Mouse (Mus musculus): ENCODE measurements around the gene Ddx5.
"Not testable (repeated sequence)": the region's sequence is repeated elsewhere in the genome, so short reads cannot be mapped to it uniquely, and the experiment has no call there.

Ddx5 gene

GRCm38 (mm10) chr11:106788775-106789459, at the start of gene Ddx5, which contains the start of gene Cep95:
Gene Ddx5, minus strand, starts transcription at chr11:106789185.
Gene Cep95, plus strand, starts transcription at chr11:106789252.
- CTCF ChIA-PET, result interaction anchor here (0.7 kb wide), 2 partner anchors 8 to 607 kb away, joined by 11 to 16 read pairs; no protein-coding TSS in a partner anchor

DNA sequence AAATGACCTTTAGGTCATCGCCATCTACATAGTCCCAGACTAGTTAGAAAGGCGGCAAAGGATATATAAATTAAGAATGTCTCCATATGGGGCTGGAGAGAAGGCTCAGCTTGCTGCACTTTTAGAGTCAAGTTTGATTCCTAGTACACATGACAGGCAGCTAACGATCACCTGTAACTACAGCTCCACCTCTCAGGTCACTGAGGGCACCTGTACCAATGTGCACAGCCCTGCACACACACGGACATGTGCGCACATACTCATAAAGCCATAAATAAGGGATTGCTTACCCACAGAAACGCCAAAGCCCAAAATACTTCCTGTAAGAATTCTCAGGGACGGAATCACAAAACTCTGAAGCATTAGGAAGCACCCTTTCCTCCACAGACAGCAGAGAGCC, 39.1 kb upstream of the Ddx5 start:
- CTCF ChIA-PET, result no interaction called here

DNA sequence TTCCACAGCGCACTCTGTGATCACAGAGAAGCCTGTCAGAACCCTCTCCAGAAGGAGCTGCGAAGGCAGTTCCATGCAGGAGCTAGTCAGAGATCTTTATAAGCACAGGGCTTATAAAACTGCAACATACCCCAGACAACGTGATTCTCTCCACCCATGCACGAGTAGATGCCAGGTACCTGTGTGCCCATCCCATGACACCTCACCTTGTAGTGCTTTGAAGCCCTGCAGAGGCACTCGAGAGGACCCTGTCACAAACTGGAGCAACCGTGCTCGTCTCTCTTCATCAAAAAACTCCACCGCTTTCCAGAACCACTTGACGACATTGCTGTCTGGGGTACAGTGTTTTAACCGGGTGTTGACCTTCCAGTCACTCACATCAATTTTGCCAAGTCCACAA, 35.4 kb upstream of the Ddx5 start:
- CTCF ChIA-PET, result no interaction called here

- CTCF ChIA-PET, result no interaction called here
Measured at GRCm38 (mm10) chr11:106823741-106824140, 34.8 kb upstream of the Ddx5 start.

DNA sequence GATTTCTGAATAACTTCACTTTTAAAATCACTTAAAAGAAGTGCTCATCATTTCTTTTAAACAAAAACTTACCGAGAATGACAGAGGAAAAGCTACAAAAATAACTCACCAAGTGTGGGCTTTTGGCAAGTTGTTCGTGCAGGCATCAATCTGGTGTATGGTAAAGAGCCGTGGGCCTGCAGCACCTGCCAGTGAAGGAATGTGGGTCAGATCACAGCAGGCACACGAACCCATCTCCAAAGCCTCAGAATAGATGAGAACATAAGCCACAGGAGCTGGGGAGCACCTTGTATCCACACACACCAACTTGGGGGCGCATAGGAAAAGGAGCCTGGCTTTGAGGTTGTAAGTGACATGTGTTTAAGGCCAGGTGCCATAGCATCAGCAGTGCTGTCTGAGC, 33.9 kb upstream of the Ddx5 start:
- CTCF ChIA-PET, result no interaction called here

GRCm38 (mm10) chr11:106822491-106822890, 33.5 kb upstream of the Ddx5 start:
- CTCF ChIA-PET, result no interaction called here

DNA sequence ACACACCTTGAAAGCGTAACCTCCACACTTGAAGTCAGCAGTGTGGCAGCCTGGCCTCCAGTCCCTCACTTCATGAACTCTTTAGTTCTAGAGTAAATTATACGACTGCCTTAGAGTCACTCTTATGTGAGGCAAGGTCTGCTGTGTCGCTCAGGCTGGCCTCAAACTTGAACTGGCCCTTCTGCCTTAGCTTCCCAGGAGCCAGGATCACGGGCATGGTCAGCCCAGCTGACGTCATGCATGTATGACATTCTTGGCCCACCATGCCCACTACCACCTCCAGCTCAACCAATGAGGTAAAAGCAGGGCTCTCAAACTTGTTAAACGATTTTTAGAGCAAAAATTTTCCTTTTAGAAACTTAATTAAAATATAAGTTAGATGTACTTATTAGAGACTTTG, 32.4 kb upstream of the Ddx5 start:
- CTCF ChIA-PET, result no interaction called here

GRCm38 (mm10) chr11:106820972-106821371, 32.0 kb upstream of the Ddx5 start:
- CTCF ChIA-PET, result no interaction called here

DNA sequence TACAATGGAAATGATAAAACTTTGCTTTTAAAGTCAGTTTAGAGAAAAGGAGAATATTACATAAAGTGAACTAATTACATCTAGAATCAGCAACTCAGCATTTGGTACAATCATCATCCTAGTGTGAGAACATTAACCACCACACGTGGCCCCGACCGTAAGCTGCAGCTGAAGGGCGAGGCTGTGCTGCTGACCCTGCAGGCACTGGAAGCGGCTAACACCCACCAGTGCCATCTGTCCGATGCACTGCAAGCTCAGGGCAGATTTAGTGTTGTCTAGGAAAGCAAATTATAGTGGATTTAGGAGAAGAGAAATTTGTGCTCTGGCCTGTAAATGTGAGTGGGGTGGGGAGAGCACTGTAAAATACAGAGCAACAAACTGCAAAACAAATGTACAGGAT, 31.3 kb upstream of the Ddx5 start:
- CTCF ChIA-PET, result no interaction called here

- CTCF ChIA-PET, result interaction anchor here (0.8 kb wide), 1 partner anchor 12 kb away, joined by 4 read pairs; no protein-coding TSS in a partner anchor
Measured at GRCm38 (mm10) chr11:106819595-106819994, 30.6 kb upstream of the Ddx5 start.

- CTCF ChIA-PET, result no interaction called here
Measured at GRCm38 (mm10) chr11:106818341-106818740, 29.4 kb upstream of the Ddx5 start.

GRCm38 (mm10) chr11:106817808-106818207, 28.8 kb upstream of the Ddx5 start:
- CTCF ChIA-PET, result no interaction called here

DNA sequence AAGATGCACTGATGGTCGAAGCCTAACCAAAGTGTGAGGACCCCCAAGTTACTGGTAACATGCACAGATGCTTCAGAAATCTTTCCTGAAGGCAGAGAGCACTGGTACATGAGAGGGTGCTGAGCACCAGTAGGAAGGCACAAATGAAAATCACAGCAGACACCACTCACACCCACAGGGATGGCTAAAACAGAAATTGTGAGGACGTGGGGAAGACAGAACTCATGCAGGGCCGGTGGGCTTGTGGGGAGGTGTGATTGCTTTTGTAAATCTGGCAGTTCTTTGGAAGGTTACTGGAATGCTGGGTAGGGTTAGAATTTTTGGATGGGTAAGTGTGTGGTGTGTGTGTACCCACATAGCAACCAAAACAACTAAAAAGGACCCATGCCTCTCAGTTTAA, 28.2 kb upstream of the Ddx5 start:
- CTCF ChIA-PET, result no interaction called here

DNA sequence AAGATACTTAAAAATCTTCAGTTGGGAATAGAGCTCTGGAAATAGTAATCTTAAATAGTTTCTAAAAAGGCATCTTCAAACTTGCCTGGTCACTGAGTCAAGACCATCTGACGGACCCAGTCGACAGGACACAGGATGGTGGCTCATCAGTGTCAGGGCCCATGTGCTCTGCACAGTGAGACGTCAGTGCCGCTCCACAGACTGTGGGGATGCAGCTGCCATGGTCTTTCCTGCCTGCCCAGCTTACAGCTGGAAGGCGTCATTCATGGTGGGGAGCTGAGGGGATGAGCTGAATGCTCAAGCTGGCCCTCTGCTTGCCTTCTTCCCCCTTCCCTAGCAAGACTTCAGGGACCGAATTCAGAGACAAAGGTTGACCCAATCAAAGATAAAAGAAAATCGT, 27.3 kb upstream of the Ddx5 start:
- CTCF ChIA-PET, result no interaction called here

- CTCF ChIA-PET, result no interaction called here
Measured at GRCm38 (mm10) chr11:106815761-106816160, 26.8 kb upstream of the Ddx5 start.

- CTCF ChIA-PET, result no interaction called here
Measured at GRCm38 (mm10) chr11:106815331-106815730, 26.3 kb upstream of the Ddx5 start.

GRCm38 (mm10) chr11:106814601-106815320, 25.8 kb upstream of the Ddx5 start:
- CTCF ChIA-PET, result no interaction called here

DNA sequence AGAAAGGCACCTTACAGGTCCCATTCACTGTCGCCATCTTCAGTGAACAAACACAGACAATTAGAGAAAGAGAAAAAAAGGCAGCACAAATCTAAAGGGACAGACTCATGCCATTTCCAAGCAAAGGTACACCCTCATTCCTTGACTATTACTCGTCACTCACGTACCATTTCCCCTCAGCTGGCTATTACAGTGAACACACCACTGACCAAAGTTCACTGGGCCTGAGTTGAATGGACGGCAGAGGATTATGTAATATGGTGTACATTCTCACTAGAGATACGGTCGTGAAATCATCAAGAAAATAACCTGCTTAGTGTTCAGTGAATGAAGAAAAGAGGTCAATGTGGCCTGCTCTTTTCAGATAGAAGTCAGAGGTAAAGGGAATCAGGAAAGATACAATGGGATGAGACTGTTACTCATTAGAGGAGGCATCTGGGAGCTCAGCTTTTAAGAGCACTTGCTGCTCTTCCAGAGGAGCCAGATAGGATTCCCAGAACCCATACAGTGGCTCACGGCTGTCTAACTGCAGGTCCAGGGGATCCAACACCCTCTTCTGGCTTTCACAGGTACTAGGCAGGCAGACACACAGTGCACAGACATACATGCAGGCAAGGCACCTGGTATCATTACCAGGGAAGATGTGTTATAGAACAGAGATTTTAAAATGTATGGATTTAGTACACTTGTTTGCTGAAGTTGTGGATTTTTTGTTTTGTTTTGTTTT, 23.6 kb upstream of the Ddx5 start:
- CTCF ChIA-PET, result no interaction called here

GRCm38 (mm10) chr11:106807442-106807841, 18.5 kb upstream of the Ddx5 start:
- CTCF ChIA-PET, result not testable (repeated sequence)

- CTCF ChIA-PET, result no interaction called here
Measured at GRCm38 (mm10) chr11:106802069-106802627, 13.2 kb upstream of the Ddx5 start.

- CTCF ChIA-PET, result no interaction called here
Measured at GRCm38 (mm10) chr11:106795679-106796078, 6.7 kb upstream of the Ddx5 start.

DNA sequence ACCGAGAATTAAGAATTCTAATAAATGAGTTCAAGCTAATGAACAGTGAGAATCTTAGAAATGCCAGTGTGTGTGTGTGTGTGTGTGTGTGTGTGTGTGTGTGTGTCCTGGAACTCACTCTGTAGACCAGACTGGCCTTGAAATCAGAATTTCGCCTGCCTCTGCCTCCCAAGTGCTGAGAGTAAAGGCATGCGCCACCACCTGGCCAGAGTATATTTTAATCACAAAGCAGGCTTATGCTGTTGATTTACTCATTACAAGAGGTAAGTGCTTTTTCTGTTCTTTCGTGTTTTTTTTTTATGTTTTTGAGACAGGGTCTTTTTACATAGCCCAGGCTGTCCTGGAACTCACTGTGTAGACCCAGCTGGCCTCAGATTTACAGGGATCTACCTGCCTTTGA, 4.9 kb upstream of the Ddx5 start:
- CTCF ChIA-PET, result no interaction called here

GRCm38 (mm10) chr11:106789649-106790048, 664 bp upstream of the Ddx5 start:
- CTCF ChIA-PET, result interaction anchor here (0.6 kb wide), 1 partner anchor 176 kb away, joined by 10 read pairs; no protein-coding TSS in a partner anchor

All from spleen, embryonic (tissue).